Mouse (Mus musculus) neural tube, embryonic 14.5 days (tissue): ENCODE results near the gene Gm9747. TPM values are rescaled to one million over a fixed set of nuclear protein-coding genes. Genes with fewer than 3 reads are reported as not detected.

ENCODE experiments used
- ATAC-seq: fragments of 200-750 bp; cut with Nextera tagmentation; 2 replicates; pipeline ENCODE4 v1.8.0; 2017; ENCODE audit warnings: low read depth, mild to moderate bottlenecking, moderate TSS enrichment, moderate library complexity
- H3K27ac ChIP-seq: fragments of 300-500 bp; sonication (generic); 2 replicates; pipeline ENCODE4 v1.5.1; 2014; ENCODE audit warnings: low read depth, mild to moderate bottlenecking, control low read depth, low read length, moderate library complexity, mixed read lengths
- H3K27me3 ChIP-seq: fragments of 300-500 bp; sonication (generic); 2 replicates; pipeline ENCODE4 v1.6.1; 2014; ENCODE audit warnings: low read length; ENCODE audit not compliant: control insufficient read depth, insufficient read depth
- H3K36me3 ChIP-seq: fragments of 300-500 bp; sonication (generic); 2 replicates; pipeline ENCODE4 v1.6.1; 2014; ENCODE audit warnings: low read length, mixed read lengths; ENCODE audit not compliant: control insufficient read depth, insufficient read depth
- H3K4me1 ChIP-seq: fragments of 300-500 bp; sonication (generic); 2 replicates; pipeline ENCODE4 v1.6.1; 2014; ENCODE audit warnings: low read length; ENCODE audit not compliant: control insufficient read depth, insufficient read depth
- H3K4me2 ChIP-seq: fragments of 300-500 bp; sonication (generic); 2 replicates; pipeline ENCODE4 v1.6.1; 2014; ENCODE audit warnings: mild to moderate bottlenecking, low read depth, low read length, control low read depth
- H3K4me3 ChIP-seq: fragments of 300-500 bp; sonication (generic); 2 replicates; pipeline ENCODE4 v1.5.1; 2014; ENCODE audit warnings: low read depth, low read length, control low read depth, mixed read lengths
- H3K9ac ChIP-seq: fragments of 300-500 bp; sonication (generic); replicated peaks from 2 replicates; pipeline ENCODE4 v1.6.1; 2014; ENCODE audit warnings: low read depth, mild to moderate bottlenecking, control low read depth, low read length, mixed read lengths
- H3K9me3 ChIP-seq: fragments of 300-500 bp; sonication (generic); 2 replicates; pipeline ENCODE4 v1.6.1; 2016; ENCODE audit warnings: low read length; ENCODE audit not compliant: control insufficient read depth
- WGBS: fragments of 180-500 bp; shearing (Covaris S2); extraction: QIAGEN DNeasy Blood & Tissue Kit; methylation state at CpG from one replicate; pipeline ENCODE4 v1.1.7; 2014; 5-methylcytosine and 5-hydroxymethylcytosine counted together
- polyA plus RNA-seq: library from polyadenylated mRNA; unstranded; fragments of >200 nt; fragmentation: Nextera tagmentation; extraction: Ambion mirVana; gene quantifications from 2 replicates; pipeline ENCODE4 v1.2.1, GENCODE M21; 2014

Gene Gm9747
- polyA plus RNA-seq, 1 experiment from 2014 or later, result 33.9 TPM

- no peak for ATAC-seq
- Histone ChIP-seq H3K9ac (no peak overlapping the region), H3K4me3 (no peak overlapping the region), H3K4me1 (no peaks in the 10 kb centered on the region), H3K4me2 (no peak overlapping the region), H3K36me3 (no peaks in the 10 kb centered on the region), H3K27me3 (no peaks in the 10 kb centered on the region), H3K9me3 (no peaks in the 10 kb centered on the region), H3K27ac (no peak overlapping the region)
- 82% methylated on average over 1 of the region's 1 CpGs for WGBS
Measured at GRCm38 (mm10) chr1:82221462-82221861, 11.4 kb upstream of the Gm9747 start.

GRCm38 (mm10) chr1:82223042-82223795, 9.7 kb upstream of the Gm9747 start:
- Histone ChIP-seq H3K4me2 (no peak overlapping the region), H3K4me1 (no peaks in the 10 kb centered on the region), H3K4me3 (no peak overlapping the region), H3K36me3 (no peaks in the 10 kb centered on the region), H3K9me3 (no peaks in the 10 kb centered on the region), H3K27me3 (no peaks in the 10 kb centered on the region), H3K27ac (no peak overlapping the region), H3K9ac (no peak overlapping the region)
- 94% methylated on average over 5 of the region's 5 CpGs for WGBS
- no peak for ATAC-seq

GRCm38 (mm10) chr1:82228841-82229240, 4.1 kb upstream of the Gm9747 start:
- H3K36me3 ChIP-seq, result no peaks in the 10 kb centered on the region

GRCm38 (mm10) chr1:82234616-82235015, 1.7 kb downstream of the Gm9747 start:
- 93% methylated on average over 3 of the region's 3 CpGs for WGBS
- Histone ChIP-seq H3K4me2 (no peak overlapping the region), H3K27ac (no peak overlapping the region), H3K4me3 (no peak overlapping the region), H3K9ac (no peak overlapping the region), H3K9me3 (no peaks in the 10 kb centered on the region), H3K36me3 (no peaks in the 10 kb centered on the region), H3K4me1 (no peaks in the 10 kb centered on the region), H3K27me3 (no peaks in the 10 kb centered on the region)
- ATAC-seq, result no peak

More at GRCm38 (mm10) chr1:82228841-82229240, 4.1 kb upstream of the Gm9747 start:
- Histone ChIP-seq H3K4me2 (no peak overlapping the region), H3K27me3 (no peaks in the 10 kb centered on the region), H3K9ac (no peak overlapping the region), H3K4me1 (no peaks in the 10 kb centered on the region), H3K27ac (no peak overlapping the region), H3K9me3 (no peaks in the 10 kb centered on the region), H3K4me3 (no peak overlapping the region)
- no peak for ATAC-seq

- H3K9ac ChIP-seq, result no peak overlapping the region
- WGBS, result 45% methylated on average over 3 of the region's 3 CpGs
- no peak overlapping the region for H3K4me3 ChIP-seq
- no peak overlapping the region for H3K27ac ChIP-seq
- no peaks in the 10 kb centered on the region for H3K9me3 ChIP-seq
- H3K36me3 ChIP-seq, result no peaks in the 10 kb centered on the region
- no peaks in the 10 kb centered on the region for H3K4me1 ChIP-seq
- ATAC-seq, result no peak
- H3K27me3 ChIP-seq, result no peaks in the 10 kb centered on the region
- no peak overlapping the region for H3K4me2 ChIP-seq
Measured at GRCm38 (mm10) chr1:82235455-82236104, 2.7 kb downstream of the Gm9747 start.

- no peak overlapping the region for H3K4me3 ChIP-seq
- 80% methylated on average over 4 of the region's 4 CpGs for WGBS
- no peaks in the 10 kb centered on the region for H3K9me3 ChIP-seq
- H3K27me3 ChIP-seq, result no peaks in the 10 kb centered on the region
- no peak overlapping the region for H3K4me2 ChIP-seq
- H3K36me3 ChIP-seq, result no peaks in the 10 kb centered on the region
- no peaks in the 10 kb centered on the region for H3K4me1 ChIP-seq
- no peak for ATAC-seq
- no peak overlapping the region for H3K27ac ChIP-seq
- H3K9ac ChIP-seq, result no peak overlapping the region
Measured at GRCm38 (mm10) chr1:82238245-82238644, 5.3 kb downstream of the Gm9747 start.

- no peak overlapping the region for H3K4me3 ChIP-seq
- H3K27me3 ChIP-seq, result no peaks in the 10 kb centered on the region
- no peaks in the 10 kb centered on the region for H3K4me1 ChIP-seq
- no peaks in the 10 kb centered on the region for H3K36me3 ChIP-seq
- no peak overlapping the region for H3K4me2 ChIP-seq
- no peak for ATAC-seq
- no peak overlapping the region for H3K27ac ChIP-seq
- H3K9ac ChIP-seq, result no peak overlapping the region
- WGBS, result 85% methylated on average over 3 of the region's 3 CpGs
- no peaks in the 10 kb centered on the region for H3K9me3 ChIP-seq
Measured at GRCm38 (mm10) chr1:82239409-82240201, 6.7 kb downstream of the Gm9747 start.

GRCm38 (mm10) chr1:82243260-82243825, 10.4 kb downstream of the Gm9747 start:
- no peaks in the 10 kb centered on the region for H3K4me1 ChIP-seq
- H3K36me3 ChIP-seq, result no peaks in the 10 kb centered on the region
- no peak overlapping the region for H3K9ac ChIP-seq
- no peaks in the 10 kb centered on the region for H3K27me3 ChIP-seq
- no peak overlapping the region for H3K4me2 ChIP-seq
- no peak overlapping the region for H3K4me3 ChIP-seq
- WGBS, result 84% methylated on average over 6 of the region's 6 CpGs
- no peak for ATAC-seq
- no peaks in the 10 kb centered on the region for H3K9me3 ChIP-seq
- no peak overlapping the region for H3K27ac ChIP-seq
